Mouse (Mus musculus) forebrain, embryonic 12.5 days (tissue): ENCODE data around the gene Sh3gl1. TPM values are rescaled to one million over a fixed set of nuclear protein-coding genes. Genes with fewer than 3 reads are reported as not detected.
A peak's percentile ranks its signal among the peaks of the same experiment; 100 is the strongest.
"Not testable (repeated sequence)": the region's sequence is repeated elsewhere in the genome, so short reads cannot be mapped to it uniquely, and the experiment has no call there.

Experiments used
- ATAC-seq: fragments of 200-750 bp; cut with Nextera tagmentation; 2 replicates; pipeline ENCODE4 v1.8.0; 2017; ENCODE audit warnings: moderate TSS enrichment; ENCODE audit not compliant: low FRiP score
- H3K27ac ChIP-seq: fragments of 300-500 bp; sonication (generic); 2 replicates; pipeline ENCODE4 v1.5.1; 2016; ENCODE audit warnings: mild to moderate bottlenecking
- H3K27me3 ChIP-seq: fragments of 300-500 bp; sonication (generic); 2 replicates; pipeline ENCODE4 v1.6.1; 2016; ENCODE audit warnings: mild to moderate bottlenecking
- H3K36me3 ChIP-seq: fragments of 300-500 bp; sonication (generic); replicated peaks from 2 replicates; pipeline ENCODE4 v1.6.1; 2016; ENCODE audit warnings: mild to moderate bottlenecking
- H3K4me1 ChIP-seq: fragments of 300-500 bp; sonication (generic); 2 replicates; pipeline ENCODE4 v1.6.1; 2016
- H3K4me2 ChIP-seq: fragments of 300-500 bp; sonication (generic); 2 replicates; pipeline ENCODE4 v1.6.1; 2016; ENCODE audit warnings: mild to moderate bottlenecking, moderate library complexity
- H3K4me3 ChIP-seq: fragments of 300-500 bp; sonication (generic); replicated peaks from 2 replicates; pipeline ENCODE4 v1.5.1; 2016; ENCODE audit warnings: mild to moderate bottlenecking
- H3K9ac ChIP-seq: fragments of 300-500 bp; sonication (generic); 2 replicates; pipeline ENCODE4 v1.6.1; 2016; ENCODE audit warnings: mild to moderate bottlenecking
- H3K9me3 ChIP-seq: fragments of 300-500 bp; sonication (generic); 2 replicates; pipeline ENCODE4 v1.6.1; 2016
- WGBS: fragments of 180-500 bp; shearing (Covaris S2); methylation state at CpG from one replicate; pipeline ENCODE4 v1.1.7; 2016; 5-methylcytosine and 5-hydroxymethylcytosine counted together
- polyA plus RNA-seq: library from polyadenylated mRNA; unstranded; fragments of >200 nt; fragmentation: Nextera tagmentation; extraction: Ambion mirVana; gene quantifications from 2 replicates; pipeline ENCODE4 v1.2.1, GENCODE M21; 2016

Gene Sh3gl1
- polyA plus RNA-seq, 1 experiment from 2014 or later: 135 TPM

DNA sequence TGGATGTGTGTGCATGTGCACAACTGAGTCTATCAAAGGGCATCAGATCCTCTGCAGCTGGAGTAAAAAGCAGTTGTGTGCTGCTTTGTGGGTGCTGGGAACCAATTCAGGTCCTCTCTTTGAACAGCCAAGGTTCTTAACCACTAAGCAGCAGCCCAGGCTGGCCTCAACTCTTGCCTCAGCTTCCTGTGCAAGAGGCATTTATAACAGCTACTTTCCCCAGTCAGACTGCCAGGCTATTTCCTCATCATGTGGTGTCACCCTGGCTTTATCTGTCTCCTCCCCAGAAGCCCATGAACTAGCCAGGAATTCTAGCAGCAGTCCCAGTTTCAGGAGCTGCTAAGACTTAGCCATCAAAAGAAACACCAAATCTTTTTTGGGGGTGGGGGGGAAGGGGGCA is 30.0 kb upstream of the Sh3gl1 start:
- no peak overlapping the region for H3K4me3 ChIP-seq
- no peaks in the 10 kb centered on the region for H3K9me3 ChIP-seq
- H3K27ac ChIP-seq: no peak overlapping the region
- peaks cover 100% of the 10 kb centered on the region for H3K36me3 ChIP-seq
- no peak overlapping the region for H3K9ac ChIP-seq
- H3K4me1 ChIP-seq: no peaks in the 10 kb centered on the region
- H3K4me2 ChIP-seq: no peak overlapping the region
- no peaks in the 10 kb centered on the region for H3K27me3 ChIP-seq
- no peak for ATAC-seq

DNA sequence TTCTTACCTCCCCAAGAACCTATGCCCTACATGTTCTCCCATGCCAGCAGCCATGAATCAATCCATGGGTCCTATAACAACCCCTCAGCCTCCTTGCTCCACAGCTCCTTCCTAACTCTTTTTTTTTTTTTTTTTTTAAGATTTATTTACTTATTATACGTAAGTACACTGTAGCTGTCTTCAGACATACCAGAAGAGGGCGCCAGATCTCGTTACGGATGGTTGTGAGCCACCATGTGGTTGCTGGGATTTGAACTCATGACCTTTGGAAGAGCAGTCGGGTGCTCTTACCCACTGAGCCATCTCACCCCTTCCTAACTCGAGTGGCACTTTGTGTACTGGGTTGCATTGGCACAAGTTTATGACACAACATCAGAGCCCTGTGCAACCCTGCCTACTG is 29.3 kb upstream of the Sh3gl1 start:
- not testable (repeated sequence) for H3K9ac ChIP-seq, H3K4me3 ChIP-seq, H3K9me3 ChIP-seq, ATAC-seq, H3K4me2 ChIP-seq, H3K27ac ChIP-seq, H3K27me3 ChIP-seq, H3K4me1 ChIP-seq
- H3K36me3 ChIP-seq: peaks cover 100% of the 10 kb centered on the region
- 84% methylated on average over 6 of the region's 6 CpGs for WGBS

- H3K9ac ChIP-seq: no peak overlapping the region
- peaks cover 99% of the 10 kb centered on the region for H3K36me3 ChIP-seq
- no peak overlapping the region for H3K4me2 ChIP-seq
- H3K9me3 ChIP-seq: no peaks in the 10 kb centered on the region
- ATAC-seq: no peak
- H3K4me3 ChIP-seq: no peak overlapping the region
- 95% methylated on average over 7 of the region's 7 CpGs for WGBS
- no peaks in the 10 kb centered on the region for H3K4me1 ChIP-seq
- no peaks in the 10 kb centered on the region for H3K27me3 ChIP-seq
- H3K27ac ChIP-seq: no peak overlapping the region
Measured at GRCm38 (mm10) chr17:56062081-56062480, 25.6 kb upstream of the Sh3gl1 start.

DNA sequence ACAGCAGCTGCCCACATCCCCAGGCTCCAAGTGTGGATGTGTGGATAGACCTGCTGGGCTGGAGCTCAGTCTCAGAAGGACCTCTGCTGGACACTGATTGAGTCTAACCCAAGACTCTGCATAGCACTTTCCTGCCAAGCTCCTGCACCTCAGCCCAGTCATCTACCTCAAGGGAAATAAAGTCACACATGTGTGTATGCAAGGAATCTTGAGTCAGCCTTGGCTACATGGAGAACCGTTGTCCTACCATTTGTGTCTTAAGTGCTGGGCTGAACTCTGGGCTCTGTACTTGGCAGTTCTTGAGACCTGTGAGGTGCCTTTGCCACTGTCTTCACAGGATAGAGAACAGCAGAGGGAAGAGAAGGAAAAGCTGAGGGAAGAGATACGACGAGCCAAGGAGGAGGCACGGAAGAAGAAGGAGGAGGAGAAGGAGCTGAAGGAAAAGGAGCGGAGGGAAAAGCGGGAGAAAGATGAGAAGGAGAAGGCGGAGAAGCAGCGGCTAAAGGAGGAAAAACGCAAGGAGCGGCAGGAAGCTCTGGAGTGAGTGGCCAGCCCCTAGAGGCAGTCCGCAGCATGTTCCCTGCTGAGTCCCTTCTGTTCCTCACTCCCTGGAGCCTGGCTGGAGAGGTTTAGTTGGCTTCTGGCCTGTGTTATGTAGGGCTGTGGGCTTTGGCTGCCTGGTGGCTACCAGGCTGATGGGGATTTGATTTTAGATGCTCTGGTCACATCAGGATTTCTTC is 21.1 kb upstream of the Sh3gl1 start:
- Histone ChIP-seq H3K4me2 (no peak overlapping the region), H3K36me3 (peaks cover 76% of the 10 kb centered on the region), H3K9me3 (no peaks in the 10 kb centered on the region), H3K27ac (no peak overlapping the region), H3K4me3 (no peak overlapping the region), H3K27me3 (no peaks in the 10 kb centered on the region), H3K9ac (no peak overlapping the region), H3K4me1 (no peaks in the 10 kb centered on the region)
- ATAC-seq: no peak
- WGBS: 86% methylated on average over 11 of the region's 11 CpGs

DNA sequence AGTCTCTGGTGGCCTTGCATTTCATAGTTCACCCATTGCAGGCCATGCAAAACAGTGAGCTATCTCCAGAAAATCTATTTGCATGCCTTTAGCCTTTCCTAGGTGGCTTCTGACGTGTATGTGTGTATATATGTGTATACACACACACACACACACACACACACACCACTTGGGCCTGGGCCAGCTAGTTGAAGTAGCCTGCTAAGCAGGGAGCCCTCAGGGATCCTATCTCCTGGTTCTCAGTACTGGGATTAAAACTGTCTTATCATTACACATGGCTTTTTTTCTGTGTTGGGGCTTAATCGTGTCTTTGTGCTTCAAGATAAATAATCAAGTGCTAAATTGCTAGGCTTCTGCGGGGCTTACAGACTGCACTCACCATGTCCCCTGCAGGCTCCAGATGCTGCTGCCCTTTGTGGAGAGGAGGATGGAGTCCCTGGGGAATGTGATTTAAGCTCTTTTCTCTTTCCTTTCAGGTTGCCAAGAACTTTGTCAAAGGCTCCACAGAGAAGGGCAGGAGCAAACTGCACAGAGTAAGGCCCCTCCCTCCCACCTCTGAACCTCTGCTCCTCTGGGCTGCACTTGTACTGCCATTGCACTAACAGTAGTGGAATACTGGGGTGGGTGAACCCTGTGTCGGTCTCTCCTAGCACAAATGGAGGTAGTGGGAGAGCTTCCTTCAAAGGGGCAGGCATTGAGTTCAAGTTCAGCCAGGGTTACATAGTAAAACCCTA is 19.7 kb upstream of the Sh3gl1 start:
- WGBS: 73% methylated on average over 4 of the region's 4 CpGs
- no peak for ATAC-seq
- H3K36me3 ChIP-seq: peaks cover 75% of the 10 kb centered on the region

GRCm38 (mm10) chr17:56054938-56055337 is 18.5 kb upstream of the Sh3gl1 start:
- no peak overlapping the region for H3K4me3 ChIP-seq
- H3K9me3 ChIP-seq: no peaks in the 10 kb centered on the region
- no peak overlapping the region for H3K9ac ChIP-seq
- no peaks in the 10 kb centered on the region for H3K27me3 ChIP-seq
- H3K4me2 ChIP-seq: no peak overlapping the region
- no peak overlapping the region for H3K27ac ChIP-seq
- H3K4me1 ChIP-seq: no peaks in the 10 kb centered on the region
- H3K36me3 ChIP-seq: peaks cover 75% of the 10 kb centered on the region
- no peak for ATAC-seq

More for the DNA sequence above, 19.7 kb upstream of the Sh3gl1 start:
- Histone ChIP-seq H3K4me1 (no peaks in the 10 kb centered on the region), H3K4me2 (no peak overlapping the region), H3K27ac (no peak overlapping the region), H3K9me3 (no peaks in the 10 kb centered on the region), H3K4me3 (no peak overlapping the region), H3K27me3 (no peaks in the 10 kb centered on the region), H3K9ac (no peak overlapping the region)

- no peaks in the 10 kb centered on the region for H3K9me3 ChIP-seq
- no peak overlapping the region for H3K4me2 ChIP-seq
- peaks cover 74% of the 10 kb centered on the region for H3K36me3 ChIP-seq
- H3K4me1 ChIP-seq: no peaks in the 10 kb centered on the region
- H3K9ac ChIP-seq: no peak overlapping the region
- H3K27me3 ChIP-seq: no peaks in the 10 kb centered on the region
- H3K27ac ChIP-seq: no peak overlapping the region
- no peak overlapping the region for H3K4me3 ChIP-seq
- WGBS: 92% methylated on average over 5 of the region's 5 CpGs
- ATAC-seq: no peak
Measured at GRCm38 (mm10) chr17:56051369-56051768, 14.9 kb upstream of the Sh3gl1 start.

- WGBS: under 1% methylated on average over 12 of the region's 12 CpGs
- peak overlapping the region; percentile 80 for H3K9ac ChIP-seq
- H3K27me3 ChIP-seq: no peaks in the 10 kb centered on the region
- peaks cover 14% of the 10 kb centered on the region for H3K4me1 ChIP-seq
- no peak for ATAC-seq
- peak overlapping the region; percentile 73; the same call in 1 of the 2 replicates for H3K27ac ChIP-seq
- H3K4me3 ChIP-seq: peak overlapping the region; percentile 68
- H3K9me3 ChIP-seq: no peaks in the 10 kb centered on the region
- H3K36me3 ChIP-seq: peaks cover 23% of the 10 kb centered on the region
- H3K4me2 ChIP-seq: peak overlapping the region; percentile 83
Measured at GRCm38 (mm10) chr17:56040857-56041163, 4.4 kb upstream of the Sh3gl1 start.

DNA sequence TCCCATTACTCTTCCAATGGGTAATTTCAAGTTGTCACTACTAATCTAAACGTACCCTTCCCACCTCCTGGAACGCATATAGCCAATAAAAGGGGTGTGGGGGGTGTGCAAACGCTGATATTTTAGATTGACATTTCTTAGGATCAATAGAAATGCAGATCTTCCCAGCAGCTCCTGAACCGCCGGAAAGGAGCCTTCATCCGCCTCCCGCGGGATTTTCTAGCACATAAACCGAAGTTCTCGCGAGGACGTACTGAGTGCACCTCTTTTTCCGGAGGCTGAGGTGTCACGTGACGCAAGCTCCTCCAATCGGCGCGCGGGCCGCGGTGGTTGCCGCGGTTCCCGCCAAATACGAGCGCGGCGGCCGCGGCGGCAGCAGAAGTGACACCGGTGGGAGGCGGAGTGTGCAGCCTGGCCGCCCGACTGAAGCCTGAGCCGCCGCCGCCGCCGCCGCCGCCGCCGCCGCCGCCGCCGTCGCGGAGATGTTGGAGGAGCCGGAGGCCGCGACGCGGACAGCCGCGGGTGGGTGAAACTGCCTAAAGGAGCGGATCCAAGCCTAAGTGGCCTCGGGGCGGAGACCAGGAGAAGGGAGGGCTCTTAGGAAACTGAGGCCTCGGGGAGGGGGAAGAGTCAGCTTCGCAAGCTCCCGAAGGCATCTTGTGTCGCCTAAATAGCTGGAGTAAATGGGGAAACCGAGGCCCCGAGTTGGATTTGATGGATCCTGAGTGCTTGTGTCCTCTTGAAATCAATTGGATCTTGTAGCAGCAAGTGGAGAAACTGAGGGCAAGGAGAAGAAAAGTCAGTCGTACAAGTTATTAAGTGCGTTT is 3.8 kb upstream of the Sh3gl1 start, which contains the start of gene Chaf1a:
Gene Chaf1a, plus strand, starts transcription at position 410 of the 827 bp plus-strand sequence.
- WGBS: under 1% methylated on average over 68 of the region's 68 CpGs
- H3K4me3 ChIP-seq: peak within 1 kb of the TSS; percentile 68
- peak within 1 kb of the TSS; percentile 83 for H3K4me2 ChIP-seq
- peak within 1 kb of the TSS; percentile 80 for H3K9ac ChIP-seq
- H3K27me3 ChIP-seq: no peaks in the 10 kb centered on the region
- no peaks in the 10 kb centered on the region for H3K9me3 ChIP-seq
- peaks cover 17% of the 10 kb centered on the region for H3K36me3 ChIP-seq
- H3K4me1 ChIP-seq: peaks cover 20% of the 10 kb centered on the region
- peak; percentile 85 for ATAC-seq
- peak within 1 kb of the TSS; percentile 73 for H3K27ac ChIP-seq

DNA sequence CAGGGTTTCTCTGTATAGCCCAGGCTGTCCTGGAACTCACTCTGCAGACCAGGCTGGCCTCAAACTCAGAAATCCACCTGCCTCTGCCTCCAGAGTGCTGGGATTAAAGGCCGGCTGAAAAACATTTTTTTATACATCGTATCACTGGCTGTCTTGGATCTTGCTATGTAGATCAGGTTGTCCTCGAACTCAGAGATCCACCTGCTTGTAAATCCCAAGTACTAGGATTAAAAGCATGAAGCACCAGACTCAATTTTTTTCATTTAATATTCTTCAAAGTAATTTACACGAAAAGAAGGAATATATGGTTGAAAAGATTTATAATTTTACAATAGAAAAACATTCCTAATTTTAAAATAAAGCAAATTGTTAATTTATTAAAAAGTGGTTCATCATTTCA is 2.9 kb upstream of the Sh3gl1 start:
- H3K4me1 ChIP-seq: peaks cover 29% of the 10 kb centered on the region
- H3K9ac ChIP-seq: no peak overlapping the region
- WGBS: 78% methylated on average over 4 of the region's 4 CpGs
- peaks cover 17% of the 10 kb centered on the region for H3K36me3 ChIP-seq
- no peak for ATAC-seq
- H3K27ac ChIP-seq: no peak overlapping the region
- no peaks in the 10 kb centered on the region for H3K27me3 ChIP-seq
- 0 out of 2 replicates have a peak overlapping the region, but pooled peaks have one; percentile 68 for H3K4me3 ChIP-seq
- no peaks in the 10 kb centered on the region for H3K9me3 ChIP-seq
- peak overlapping the region; percentile 83 for H3K4me2 ChIP-seq

- Histone ChIP-seq H3K36me3 (peaks cover 17% of the 10 kb centered on the region), H3K4me2 (no peak overlapping the region), H3K9ac (no peak overlapping the region), H3K27me3 (no peaks in the 10 kb centered on the region), H3K4me3 (no peak overlapping the region), H3K27ac (no peak overlapping the region), H3K9me3 (no peaks in the 10 kb centered on the region), H3K4me1 (peaks cover 33% of the 10 kb centered on the region)
- WGBS: 87% methylated on average over 8 of the region's 8 CpGs
- no peak for ATAC-seq
Measured at GRCm38 (mm10) chr17:56038583-56039261, 2.3 kb upstream of the Sh3gl1 start.

DNA sequence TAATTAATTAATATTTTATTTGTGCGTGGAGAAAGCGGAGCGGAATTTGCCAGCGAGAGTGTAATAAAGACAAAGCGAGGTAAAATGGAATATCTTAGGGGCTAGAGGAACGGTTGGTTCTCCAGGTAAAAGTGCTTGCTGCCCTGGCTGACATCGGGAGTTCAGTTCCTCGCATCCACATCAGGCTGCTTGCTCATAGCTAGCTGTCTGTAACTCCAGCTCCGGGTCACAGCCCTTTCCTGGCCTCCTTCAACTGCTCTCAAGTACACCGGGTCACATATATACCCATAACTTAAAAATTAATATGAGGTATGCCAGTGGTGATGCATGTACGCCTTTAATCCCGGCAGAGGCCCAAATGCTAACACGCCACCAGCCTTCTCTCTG is 459 bp upstream of the Sh3gl1 start:
- H3K36me3 ChIP-seq: peaks cover 26% of the 10 kb centered on the region
- H3K27me3 ChIP-seq: no peaks in the 10 kb centered on the region
- H3K4me1 ChIP-seq: peaks cover 43% of the 10 kb centered on the region
- ATAC-seq: peak; percentile 28
- no peak overlapping the region for H3K27ac ChIP-seq
- H3K9me3 ChIP-seq: no peaks in the 10 kb centered on the region
- peak overlapping the region; percentile 83 for H3K4me3 ChIP-seq
- peak overlapping the region; percentile 25; the same call in 1 of the 2 replicates for H3K4me2 ChIP-seq
- no peak overlapping the region for H3K9ac ChIP-seq
- WGBS: 38% methylated on average over 13 of the region's 13 CpGs
